9 mouse cellular contexts compared by ENCODE assay signal in genomic region chr3:96081006-96081405, GRCm38 (mm10). TPM values are rescaled to one million over a fixed set of nuclear protein-coding genes. Genes with fewer than 3 reads are reported as not detected.
DNase-seq lines count a peak whose midpoint lies in the region; TF ChIP-seq lines count a peak whose summit lies in the region.
"Had no signal": no experiment of that assay in that cellular context is flagged by ENCODE, and none has a peak within 500 bp of the region (broad histone marks: within the 10 kb centered on the region; RNA-seq: fewer than 3 reads in every experiment).

No protein-coding gene starts in this region.

- no peaks in the 10 kb centered on the region for H3K36me3 ChIP-seq in spleen, adult 2 months (ENCODE audit: control insufficient read depth, insufficient read depth, low read length)
- H3K36me3 ChIP-seq: hindbrain, embryonic 15.5 days had no signal

- H3K27me3 ChIP-seq in spleen, adult 2 months (ENCODE audit: control insufficient read depth, insufficient read depth, low read length), result no peaks in the 10 kb centered on the region
- H3K27me3 ChIP-seq: hindbrain, embryonic 15.5 days had no signal

- intact Hi-C loops in left cerebral cortex, postnatal 4 days (cut with DNase I), result no loop called here

- peak; percentile 68 for DNase-seq in embryo, embryonic 10 days (ENCODE audit: low spot score)
- no peak for DNase-seq in embryo, embryonic 9.5 days (ENCODE audit: extremely low spot score)
- peak; percentile 15 to 34 for DNase-seq in spleen, adult 2 months (ENCODE audit: low read depth in 1 of 2, low spot score in 2 of 2)
- no peak for DNase-seq in spleen, adult 12 weeks (ENCODE audit: low spot score)
- peak; percentile 63 for DNase-seq in kidney, postnatal 10 days
- peak; percentile 27 to 44 for DNase-seq in spleen, postnatal 36 days (ENCODE audit: low spot score in 2 of 2)
- DNase-seq in left cerebral cortex, postnatal 4 days, result no peak
- no peak for DNase-seq in right cerebral cortex, postnatal 36 days (ENCODE audit: low spot score in 2 of 2)

- no peak overlapping the region for H3K4me3 ChIP-seq in spleen, adult 2 months (ENCODE audit: extremely low read depth, insufficient read depth, insufficient read length)
- H3K4me3 ChIP-seq: hindbrain, embryonic 15.5 days had no signal

- no peak for TF ChIP-seq POLR2A in spleen, adult 2 months (IDR thresholded peaks at IDR 0.05; ENCODE audit: low read depth, low read length)

- peak; percentile 61; the same call in 1 of the 2 replicates for TF ChIP-seq CTCF in spleen, adult 2 months (IDR thresholded peaks at IDR 0.05; ENCODE audit: extremely low read depth, insufficient read depth, insufficient read length, insufficient replicate concordance)

- H3K27ac ChIP-seq in spleen, adult 2 months (ENCODE audit: insufficient read depth, low read length), result no peak overlapping the region
- H3K27ac ChIP-seq: hindbrain, embryonic 15.5 days had no signal

- 95% methylated on average over 1 of the region's 1 CpGs for WGBS in spleen, adult 2 months

- H3K4me1 ChIP-seq in spleen, adult 2 months (ENCODE audit: control insufficient read depth, insufficient read depth, insufficient read length), result no peaks in the 10 kb centered on the region
- H3K4me1 ChIP-seq: hindbrain, embryonic 15.5 days had no signal

RNA-seq across cellular contexts. Expression of gene Vps45, which starts 22.7 kb away (rescaled TPM):
- polyA plus RNA-seq in spleen, adult 2 months (2012; rRNA removed), result 2.0 and 2.5 TPM in 2 replicates
- total RNA-seq in left cerebral cortex, postnatal 4 days (2021), result 10 to 100 TPM; 53.6 to 54.1 TPM

RNA-seq across cellular contexts. Expression of gene Otud7b, which starts 23.3 kb away (rescaled TPM):
- polyA plus RNA-seq in spleen, adult 2 months (2012; rRNA removed), result 11.1 and 19.8 TPM in 2 replicates
- total RNA-seq in left cerebral cortex, postnatal 4 days (2021), result 10 to 100 TPM; 17.6 to 17.9 TPM

Comparison
In these comparisons a context has a peak if more than half of its experiments do, and no peak if none do; other contexts are left out.
1. DNase-seq: peak in embryo, embryonic 10 days (single experiment), spleen, adult 2 months (2 of 2), kidney, postnatal 10 days (single experiment) and spleen, postnatal 36 days (2 of 2); none in embryo, embryonic 9.5 days (single experiment), spleen, adult 12 weeks (single experiment), left cerebral cortex, postnatal 4 days (single experiment) and right cerebral cortex, postnatal 36 days (0 of 2).